In genomic region chr11:75167643-75168589, GRCm38 (mm10) we compare ENCODE assay signal across 8 mouse cellular contexts. TPM values are rescaled to one million over a fixed set of nuclear protein-coding genes. Genes with fewer than 3 reads are reported as not detected.
DNase-seq lines count a peak whose midpoint lies in the region; ATAC-seq and TF ChIP-seq lines count a peak whose summit lies in the region.

No protein-coding gene starts in this region.

- H3K4me2 ChIP-seq in forebrain, postnatal 0 days (ENCODE audit: low read depth), result peak overlapping the region; percentile 81
- peak overlapping the region; percentile 76 for H3K4me2 ChIP-seq in midbrain, embryonic 14.5 days (ENCODE audit: low read length)

- peak overlapping the region; percentile 62 to 74 for H3K4me3 ChIP-seq in ES-E14 (ENCODE audit: insufficient read depth in 1 of 2, low read depth in 1 of 2, low read length in 2 of 2, poor library complexity in 1 of 2, severe bottlenecking in 1 of 2)
- peak overlapping the region; percentile 46 for H3K4me3 ChIP-seq in forebrain, postnatal 0 days (ENCODE audit: low read depth, low read length)
- peak overlapping the region; percentile 42 for H3K4me3 ChIP-seq in midbrain, embryonic 14.5 days (replicated peaks; ENCODE audit: low read depth, low read length)

- H3K9ac ChIP-seq in ES-E14 (ENCODE audit: insufficient read depth, low read depth, low read length, poor library complexity, severe bottlenecking), result no peak overlapping the region
- H3K9ac ChIP-seq in forebrain, postnatal 0 days, result peak overlapping the region; percentile 48
- H3K9ac ChIP-seq in midbrain, embryonic 14.5 days (replicated peaks; ENCODE audit: low read length), result peak overlapping the region; percentile 44

- no peaks in the 10 kb centered on the region for H3K9me3 ChIP-seq in ES-E14 (ENCODE audit: control insufficient read depth, insufficient read depth, low read depth, low read length)
- no peaks in the 10 kb centered on the region for H3K9me3 ChIP-seq in forebrain, postnatal 0 days (ENCODE audit: low read length)
- H3K9me3 ChIP-seq in midbrain, embryonic 14.5 days (ENCODE audit: control insufficient read depth, low read length), result no peaks in the 10 kb centered on the region

- TF ChIP-seq CTCF in forebrain, postnatal 0 days (IDR thresholded peaks at IDR 0.05; ENCODE audit: low read depth), result no peak

- peak; percentile 54 for DNase-seq in gastrocnemius, postnatal 14 days
- DNase-seq in gastrocnemius, postnatal 36 days, result no peak
- no peak for DNase-seq in ES-E14 (ENCODE audit: low read depth, low spot score)
- no peak for DNase-seq in forebrain, postnatal 0 days
- DNase-seq in kidney, adult 9 months, result peak; percentile 26
- no peak for DNase-seq in midbrain, embryonic 14.5 days
- no peak for DNase-seq in cerebellum, adult 11-12 months
- DNase-seq in layer of hippocampus, adult 9-11 months, result no peak

- 7% methylated on average over 47 of the region's 63 CpGs for WGBS in forebrain, postnatal 0 days
- whole genome bisulfite sequencing in midbrain, embryonic 14.5 days, result 2% methylated on average over 51 of the region's 63 CpGs

- in situ Hi-C loops in ES-E14 (cut with MboI; ENCODE audit: low sequenced_read_pairs in 2 of 2, unreplicated experiment in 2 of 2), result no loop called here

- ATAC-seq in forebrain, postnatal 0 days, result no peak
- no peak for ATAC-seq in midbrain, embryonic 14.5 days (ENCODE audit: low FRiP score, low TSS enrichment)

- peaks cover 51% of the 10 kb centered on the region for H3K27me3 ChIP-seq in forebrain, postnatal 0 days (ENCODE audit: insufficient read depth, low read length)
- H3K27me3 ChIP-seq in midbrain, embryonic 14.5 days (ENCODE audit: control insufficient read depth, insufficient read depth, low read length), result peaks cover 93% of the 10 kb centered on the region

- no peak overlapping the region for H3K27ac ChIP-seq in ES-E14 (ENCODE audit: insufficient read depth, low read depth, low read length, poor library complexity, severe bottlenecking)
- no peak overlapping the region for H3K27ac ChIP-seq in forebrain, postnatal 0 days (ENCODE audit: low read depth, low read length)
- H3K27ac ChIP-seq in midbrain, embryonic 14.5 days (replicated peaks; ENCODE audit: low read depth, low read length), result no peak overlapping the region

- H3K36me3 ChIP-seq in ES-E14 (ENCODE audit: control insufficient read depth, insufficient read depth, low read length, poor library complexity, severe bottlenecking), result no peaks in the 10 kb centered on the region; the same call in 1 of the 2 replicates
- H3K36me3 ChIP-seq in forebrain, postnatal 0 days (ENCODE audit: insufficient read depth), result peaks cover 8% of the 10 kb centered on the region
- peaks cover 10% of the 10 kb centered on the region for H3K36me3 ChIP-seq in midbrain, embryonic 14.5 days (ENCODE audit: control insufficient read depth, insufficient read depth, low read length)

- intact Hi-C loops in gastrocnemius, postnatal 14 days (cut with DNase I; ENCODE audit: low total_unique reads), result loop anchor here (2.0 kb wide), 1 partner anchor 187 kb away; no protein-coding TSS in a partner anchor
- intact Hi-C loops in gastrocnemius, postnatal 36 days (cut with DNase I), result no loop called here

- H3K4me1 ChIP-seq in ES-E14 (ENCODE audit: control insufficient read depth in 2 of 2, insufficient read depth in 2 of 2, low read length in 2 of 2, poor library complexity in 1 of 2), result peaks cover 0 to 16% of the 10 kb centered on the region in 2 experiments; a peak in 1 of 4 replicates
- H3K4me1 ChIP-seq in forebrain, postnatal 0 days (ENCODE audit: insufficient read depth), result 0 out of 2 replicates have a peak, but pooled peaks cover 4% of the 10 kb centered on the region
- peaks cover 25% of the 10 kb centered on the region for H3K4me1 ChIP-seq in midbrain, embryonic 14.5 days (ENCODE audit: control insufficient read depth, insufficient read depth, low read length)

TF ChIP-seq in ES-E14, 5 proteins besides CTCF, POLR2A, EP300 and RAD21:
- TF ChIP-seq HCFC1 (IDR thresholded peaks at IDR 0.05; ENCODE audit: borderline replicate concordance, insufficient read depth, low read length) (no peak), MAFK (IDR thresholded peaks at IDR 0.05; ENCODE audit: insufficient read depth, low read depth, low read length) (no peak), ZNF384 (IDR thresholded peaks at IDR 0.05; ENCODE audit: low read depth, low read length) (no peak), CHD2 (IDR thresholded peaks at IDR 0.05; ENCODE audit: low read depth, low read length) (no peak), ZC3H11A (IDR thresholded peaks at IDR 0.05; ENCODE audit: borderline replicate concordance, low read depth, low read length) (no peak)

RNA-seq across cellular contexts. Expression of gene Hic1, which starts 1.4 kb away (rescaled TPM):
- 10 to 100 TPM; 12.3 to 18.9 TPM for total RNA-seq in gastrocnemius, postnatal 14 days (2021)
- 1 to 10 TPM; 5.1 to 7.2 TPM for total RNA-seq in gastrocnemius, postnatal 36 days (2021)
- total RNA-seq in ES-E14 (2012; rRNA removed), result 1.4 and 2.1 TPM in 2 replicates
- total RNA-seq in forebrain, postnatal 0 days (2014; rRNA removed), result 4.2 and 4.5 TPM in 2 replicates
- polyA plus RNA-seq in forebrain, postnatal 0 days (2015; fragmentation: Nextera tagmentation; extraction: Ambion mirVana), result 1.7 TPM in 2 replicates
- polyA plus RNA-seq in midbrain, embryonic 14.5 days (2014; fragmentation: Nextera tagmentation; extraction: Ambion mirVana), result 0.66 and 0.92 TPM in 2 replicates

RNA-seq across cellular contexts. Expression of gene Ovca2, which starts 10.7 kb away (rescaled TPM):
- total RNA-seq in gastrocnemius, postnatal 14 days (2021), result 1 to 10 TPM; 3.6 to 4.1 TPM
- total RNA-seq in gastrocnemius, postnatal 36 days (2021), result 1 to 10 TPM; 2.4 to 3.0 TPM
- 11.7 and 14.8 TPM in 2 replicates for total RNA-seq in ES-E14 (2012; rRNA removed)
- 15.5 and 19.6 TPM in 2 replicates for total RNA-seq in forebrain, postnatal 0 days (2014; rRNA removed)
- polyA plus RNA-seq in forebrain, postnatal 0 days (2015; fragmentation: Nextera tagmentation; extraction: Ambion mirVana), result 11.5 and 16.3 TPM in 2 replicates
- 15.4 and 20.2 TPM in 2 replicates for polyA plus RNA-seq in midbrain, embryonic 14.5 days (2014; fragmentation: Nextera tagmentation; extraction: Ambion mirVana)

RNA-seq across cellular contexts. Expression of gene Dph1, which starts 23.1 kb away (rescaled TPM):
- 1 to 10 TPM; 6.6 to 6.9 TPM for total RNA-seq in gastrocnemius, postnatal 14 days (2021)
- total RNA-seq in gastrocnemius, postnatal 36 days (2021), result 1 to 10 TPM; 4.9 to 5.2 TPM
- 32.8 and 43.6 TPM in 2 replicates for total RNA-seq in ES-E14 (2012; rRNA removed)
- 19.5 and 21.0 TPM in 2 replicates for total RNA-seq in forebrain, postnatal 0 days (2014; rRNA removed)
- 12.7 and 13.8 TPM in 2 replicates for polyA plus RNA-seq in forebrain, postnatal 0 days (2015; fragmentation: Nextera tagmentation; extraction: Ambion mirVana)
- polyA plus RNA-seq in midbrain, embryonic 14.5 days (2014; fragmentation: Nextera tagmentation; extraction: Ambion mirVana), result 13.7 and 14.8 TPM in 2 replicates

RNA-seq across cellular contexts. Expression of gene Rtn4rl1, which starts 25.7 kb away (rescaled TPM):
- total RNA-seq in gastrocnemius, postnatal 14 days (2021), result 1 to 10 TPM; 2.1 to 3.0 TPM
- 1 to 10 TPM; 1.0 TPM for total RNA-seq in gastrocnemius, postnatal 36 days (2021)
- total RNA-seq in ES-E14 (2012; rRNA removed), result 1.0 and 1.1 TPM in 2 replicates
- total RNA-seq in forebrain, postnatal 0 days (2014; rRNA removed), result 10.6 and 11.0 TPM in 2 replicates
- 11.9 and 15.6 TPM in 2 replicates for polyA plus RNA-seq in forebrain, postnatal 0 days (2015; fragmentation: Nextera tagmentation; extraction: Ambion mirVana)
- 16.5 and 17.4 TPM in 2 replicates for polyA plus RNA-seq in midbrain, embryonic 14.5 days (2014; fragmentation: Nextera tagmentation; extraction: Ambion mirVana)

Comparison
In these comparisons a context has a peak if more than half of its experiments do, and no peak if none do; other contexts are left out.
1. DNase-seq: peak in gastrocnemius, postnatal 14 days (single experiment) and kidney, adult 9 months (single experiment); none in gastrocnemius, postnatal 36 days (0 of 2), ES-E14 (single experiment), forebrain, postnatal 0 days (single experiment), midbrain, embryonic 14.5 days (single experiment), cerebellum, adult 11-12 months (single experiment) and layer of hippocampus, adult 9-11 months (single experiment).
2. Peak in every context shown above with its lines, with median percentiles within 50 percentile points of each other: H3K4me3 ChIP-seq.